Mouse (Mus musculus) midbrain, embryonic 11.5 days (tissue): ENCODE results near the gene 9430097D07Rik. TPM values are rescaled to one million over a fixed set of nuclear protein-coding genes. Genes with fewer than 3 reads are reported as not detected.

Source experiments
- ATAC-seq: fragments of 200-750 bp; cut with Nextera tagmentation; 2 replicates; pipeline ENCODE4 v1.8.0; 2017; ENCODE audit warnings: moderate TSS enrichment, moderate library complexity; ENCODE audit not compliant: low FRiP score
- DNase-seq: peaks from one replicate; pipeline ENCODE4 v3.0.0; 2015; ENCODE audit warnings: low spot score; ENCODE audit errors: missing footprints
- H3K27ac ChIP-seq: fragments of 300-500 bp; sonication (generic); 2 replicates; pipeline ENCODE4 v1.5.1; 2014; ENCODE audit warnings: low read depth, low read length
- H3K27me3 ChIP-seq: fragments of 300-500 bp; sonication (generic); 2 replicates; pipeline ENCODE4 v1.6.1; 2014; ENCODE audit warnings: mild to moderate bottlenecking, low read length, moderate library complexity, mixed read lengths; ENCODE audit not compliant: control insufficient read depth, insufficient read depth
- H3K36me3 ChIP-seq: fragments of 300-500 bp; sonication (generic); 2 replicates; pipeline ENCODE4 v1.6.1; 2014; ENCODE audit warnings: mild to moderate bottlenecking, low read length, moderate library complexity, mixed read lengths; ENCODE audit not compliant: control insufficient read depth, insufficient read depth
- H3K4me1 ChIP-seq: fragments of 300-500 bp; sonication (generic); 2 replicates; pipeline ENCODE4 v1.6.1; 2014; ENCODE audit warnings: low read length; ENCODE audit not compliant: control insufficient read depth, insufficient read depth
- H3K4me2 ChIP-seq: fragments of 300-500 bp; sonication (generic); 2 replicates; pipeline ENCODE4 v1.6.1; 2014; ENCODE audit warnings: mild to moderate bottlenecking, moderate library complexity
- H3K4me3 ChIP-seq: fragments of 300-500 bp; sonication (generic); 2 replicates; pipeline ENCODE4 v1.5.1; 2014; ENCODE audit warnings: low read depth, low read length
- H3K9ac ChIP-seq: fragments of 300-500 bp; sonication (generic); 2 replicates; pipeline ENCODE4 v1.6.1; 2014; ENCODE audit warnings: low read length
- H3K9me3 ChIP-seq: fragments of 300-500 bp; sonication (generic); 2 replicates; pipeline ENCODE4 v1.6.1; 2016; ENCODE audit warnings: low read length; ENCODE audit not compliant: control insufficient read depth
- WGBS: fragments of 180-500 bp; shearing (Covaris S2); extraction: QIAGEN DNeasy Blood & Tissue Kit; methylation state at CpG from one replicate; pipeline ENCODE4 v1.1.7; 2014; 5-methylcytosine and 5-hydroxymethylcytosine counted together
- polyA plus RNA-seq: library from polyadenylated mRNA; unstranded; fragments of >200 nt; fragmentation: Nextera tagmentation; extraction: Ambion mirVana; gene quantifications from 2 replicates; pipeline ENCODE4 v1.2.1, GENCODE M21; 2014

9430097D07Rik gene
- polyA plus RNA-seq, 1 experiment from 2014 or later: 0.49 TPM

DNA sequence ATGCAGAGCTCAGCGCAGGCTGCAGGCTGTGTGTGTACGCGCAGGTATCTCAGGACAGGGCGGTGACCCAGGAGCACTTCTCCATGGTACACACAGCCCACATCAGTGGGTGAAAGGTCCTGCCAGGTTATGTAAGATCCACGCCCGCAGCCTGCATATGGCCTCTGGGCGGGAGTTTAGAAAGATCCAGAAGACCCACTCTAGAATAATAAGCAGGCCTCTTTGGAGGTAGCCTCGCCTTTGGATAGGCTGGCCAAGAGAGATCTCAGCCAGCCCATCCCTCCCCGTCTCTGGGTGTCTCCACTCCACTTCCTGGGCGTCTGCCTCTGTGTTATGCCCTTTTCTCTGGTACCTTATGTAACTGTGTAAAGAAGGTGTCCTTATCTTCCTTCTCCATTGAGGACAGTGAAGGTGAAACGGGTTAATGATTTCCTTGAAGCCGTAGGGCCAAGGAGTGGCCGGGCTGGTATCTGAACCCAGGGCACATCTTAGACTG lies 50.9 kb downstream of the 9430097D07Rik start:
- whole genome bisulfite sequencing: 86% methylated on average over 13 of the region's 13 CpGs
- Histone ChIP-seq H3K36me3 (no peaks in the 10 kb centered on the region), H3K9me3 (no peaks in the 10 kb centered on the region)

More for the DNA sequence above, 50.9 kb downstream of the 9430097D07Rik start:
- Histone ChIP-seq H3K4me1 (no peaks in the 10 kb centered on the region), H3K27me3 (no peaks in the 10 kb centered on the region), H3K4me3 (no peak overlapping the region), H3K27ac (no peak overlapping the region), H3K4me2 (no peak overlapping the region), H3K9ac (no peak overlapping the region)
- ATAC-seq (no peak), DNase-seq (peak; percentile 57)

Other genes with a start within 250 kb of the 9430097D07Rik start
- gene Ciz1, start 223.4 kb downstream of the 9430097D07Rik start, polyA plus RNA-seq: 43.1 and 46.9 TPM in 2 replicates
- 12.9 and 13.8 TPM in 2 replicates for gene Dnm1, start 222.3 kb downstream of the 9430097D07Rik start, polyA plus RNA-seq
- 46.4 and 49.4 TPM in 2 replicates for gene 1110008P14Rik, start 193.7 kb downstream of the 9430097D07Rik start, polyA plus RNA-seq
- 0.30 TPM in 1 of 2 replicates, not detected in the other for gene Lcn2, start 187.4 kb downstream of the 9430097D07Rik start, polyA plus RNA-seq
- 24.7 and 25.4 TPM in 2 replicates for gene Ptges2, start 179.8 kb downstream of the 9430097D07Rik start, polyA plus RNA-seq
- gene Naif1, start 125.2 kb downstream of the 9430097D07Rik start, polyA plus RNA-seq: 6.3 and 6.4 TPM in 2 replicates
- 20.0 and 20.4 TPM in 2 replicates for gene Slc25a25, start 124.2 kb downstream of the 9430097D07Rik start, polyA plus RNA-seq
- gene Fam102a, start 40.4 kb downstream of the 9430097D07Rik start, polyA plus RNA-seq: 6.3 and 6.8 TPM in 2 replicates
- gene Dpm2, start 4.8 kb downstream of the 9430097D07Rik start, polyA plus RNA-seq: 103 and 110 TPM in 2 replicates
- 2.0 and 2.1 TPM in 2 replicates for gene Pip5kl1, start 887 bp downstream of the 9430097D07Rik start, polyA plus RNA-seq
- 13.2 and 13.6 TPM in 2 replicates for gene St6galnac4, start 11.4 kb upstream of the 9430097D07Rik start, polyA plus RNA-seq
- 3.4 and 4.5 TPM in 2 replicates for gene St6galnac6, start 24.0 kb upstream of the 9430097D07Rik start, polyA plus RNA-seq
- 18.3 and 22.0 TPM in 2 replicates for gene Ak1, start 46.1 kb upstream of the 9430097D07Rik start, polyA plus RNA-seq
- gene Eng, start 70.9 kb upstream of the 9430097D07Rik start, polyA plus RNA-seq: 20.5 and 22.7 TPM in 2 replicates
- 10.3 and 13.9 TPM in 2 replicates for gene Fpgs, start 128.5 kb upstream of the 9430097D07Rik start, polyA plus RNA-seq
- 72.8 and 82.6 TPM in 2 replicates for gene Cdk9, start 137.4 kb upstream of the 9430097D07Rik start, polyA plus RNA-seq
- gene Sh2d3c, start 145.4 kb upstream of the 9430097D07Rik start, polyA plus RNA-seq: 23.4 and 25.5 TPM in 2 replicates
- gene 6330409D20Rik, start 165.3 kb upstream of the 9430097D07Rik start, polyA plus RNA-seq: 2.0 and 3.0 TPM in 2 replicates
- 47.7 and 51.4 TPM in 2 replicates for gene Tor2a, start 181.6 kb upstream of the 9430097D07Rik start, polyA plus RNA-seq
- 0.26 and 0.30 TPM in 2 replicates for gene Ttc16, start 199.9 kb upstream of the 9430097D07Rik start, polyA plus RNA-seq
- 3.2 and 3.9 TPM in 2 replicates for gene Ptrh1, start 200.1 kb upstream of the 9430097D07Rik start, polyA plus RNA-seq
- 0.08 and 0.28 TPM in 2 replicates for gene Cfap157, start 208.7 kb upstream of the 9430097D07Rik start, polyA plus RNA-seq